Mouse (Mus musculus): ENCODE results near the gene Zfp36.
A peak's percentile ranks its signal among the peaks of the same experiment; 100 is the strongest.

GRCm38 (mm10) chr7:28372251-28373108 lies 7.6 kb downstream of the Zfp36 start, which contains the start of gene Plekhg2:
- TF ChIP-seq CTCF (IDR thresholded peaks at IDR 0.05; ENCODE audit: borderline replicate concordance, insufficient read depth, low read length) (no peak), POLR2A (IDR thresholded peaks at IDR 0.05; ENCODE audit: low read depth, low read length) (peak; percentile 82)
